Mouse (Mus musculus) heart, adult 2 months (tissue): ENCODE measurements around the gene Tmem132b. TPM values are rescaled to one million over a fixed set of nuclear protein-coding genes. Genes with fewer than 3 reads are reported as not detected.

Experiments
- DNase-seq, 2 experiments: peaks; one replicate each; pipeline ENCODE4 v3.0.0; 2021
- H3K27ac ChIP-seq: fragments of 200-600 bp; 2 replicates; pipeline ENCODE4 v1.8.1; 2022
- H3K27me3 ChIP-seq: fragments of 200-500 bp; 2 replicates; pipeline ENCODE4 v1.6.1; 2012; ENCODE audit warnings: mild to moderate bottlenecking, low read length, inconsistent platforms, mixed read lengths; ENCODE audit not compliant: control insufficient read depth, insufficient read depth
- H3K36me3 ChIP-seq: fragments of 200-500 bp; 2 replicates; pipeline ENCODE4 v1.6.1; 2012; ENCODE audit warnings: low read length, inconsistent platforms; ENCODE audit not compliant: control insufficient read depth, insufficient read depth
- H3K4me1 ChIP-seq: fragments of 200-500 bp; 2 replicates; pipeline ENCODE4 v1.6.1; 2011; ENCODE audit warnings: low read length; ENCODE audit not compliant: control insufficient read depth, insufficient read depth
- H3K4me3 ChIP-seq: fragments of 200-600 bp; 2 replicates; pipeline ENCODE4 v1.8.1; 2022
- H3K79me2 ChIP-seq: fragments of 200-500 bp; replicated peaks from 2 replicates; pipeline ENCODE4 v1.6.1; 2012; ENCODE audit warnings: mild to moderate bottlenecking, inconsistent platforms, low read length, moderate library complexity, mixed read lengths; ENCODE audit not compliant: control insufficient read depth, insufficient read depth
- H3K9ac ChIP-seq: fragments of 200-500 bp; 2 replicates; pipeline ENCODE4 v1.6.1; 2012; ENCODE audit warnings: low read depth, mild to moderate bottlenecking, control low read depth, inconsistent platforms, low read length, mixed read lengths
- CTCF ChIP-seq: fragments of 200-600 bp; IDR thresholded peaks from 2 replicates; pipeline ENCODE4 v1.8.1; 2022; ENCODE audit warnings: antibody characterized with exemption, mild to moderate bottlenecking, moderate library complexity
- EP300 ChIP-seq: fragments of 200-500 bp; IDR thresholded peaks from 2 replicates; pipeline ENCODE4 v1.6.1; 2011; ENCODE audit warnings: low read depth, low read length, control low read depth; ENCODE audit not compliant: insufficient read depth
- POLR2A ChIP-seq: fragments of 200-500 bp; IDR thresholded peaks from 2 replicates; pipeline ENCODE4 v1.6.1; 2011; ENCODE audit warnings: mild to moderate bottlenecking, low read depth, low read length, control low read depth; ENCODE audit not compliant: insufficient read depth
- WGBS: fragments of 180-500 bp; shearing (Covaris S2); methylation state at CpG from one replicate; pipeline ENCODE4 v1.1.7; 2018; 5-methylcytosine and 5-hydroxymethylcytosine counted together
- intact Hi-C: fragments of 180-260 bp; cut with DNase I; formaldehyde crosslinking; loops from one replicate; pipeline ENCODE4 v1.15.1; 2025
- polyA plus RNA-seq: library from polyadenylated mRNA; depleted of rRNA; stranded (reverse); fragments of >200 nt; gene quantifications from 2 replicates; pipeline ENCODE4 v1.2.3, GENCODE M21; 2012
- total RNA-seq, 2 experiments: library from RNA; stranded (reverse); gene quantifications; 2 replicates each; pipeline ENCODE4 v1.2.3; 2021

Tmem132b gene
- total and polyA plus RNA-seq, 3 experiments, result not detected

- no peak overlapping the region for H3K27ac ChIP-seq
- no peak for DNase-seq
- H3K79me2 ChIP-seq, result no peaks in the 10 kb centered on the region
- no peaks in the 10 kb centered on the region for H3K27me3 ChIP-seq
- WGBS, result 42% methylated on average over 18 of the region's 18 CpGs
- H3K4me3 ChIP-seq, result no peak overlapping the region
- intact Hi-C loops, result no loop called here
- H3K36me3 ChIP-seq, result no peaks in the 10 kb centered on the region
- H3K9ac ChIP-seq, result no peak overlapping the region
- no peaks in the 10 kb centered on the region for H3K4me1 ChIP-seq
- TF ChIP-seq EP300 (no peak), POLR2A (no peak), CTCF (no peak)
These were observed 110.1 kb downstream of the Tmem132b start for GRCm38 (mm10) chr5:125641531-125642147.

DNA sequence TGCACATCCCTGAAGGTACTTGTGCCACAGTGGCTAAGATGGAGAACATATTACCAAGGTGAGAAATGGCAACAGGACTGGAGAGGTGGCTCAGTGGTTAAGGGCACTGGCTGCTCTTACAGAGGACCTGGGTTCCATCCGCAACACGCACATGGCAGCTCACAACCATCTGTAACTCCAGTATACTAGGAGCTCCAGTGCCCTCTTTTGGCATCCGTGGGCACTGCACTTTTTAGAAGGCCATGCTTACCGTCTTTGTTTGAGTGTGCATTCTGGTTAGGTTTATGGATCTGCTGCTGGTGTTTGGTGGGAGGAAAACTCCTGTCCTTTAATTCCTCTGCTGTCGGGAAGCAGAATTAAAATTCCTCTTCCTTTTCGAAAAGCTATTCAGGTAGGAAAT, 116.7 kb downstream of the Tmem132b start:
- TF ChIP-seq CTCF, result no peak
- no peak for TF ChIP-seq EP300
- no peak for TF ChIP-seq POLR2A
- H3K36me3 ChIP-seq, result no peaks in the 10 kb centered on the region
- 81% methylated on average over 6 of the region's 6 CpGs for WGBS
- no peak overlapping the region for H3K9ac ChIP-seq
- no peaks in the 10 kb centered on the region for H3K27me3 ChIP-seq
- no peak for DNase-seq
- H3K4me3 ChIP-seq, result no peak overlapping the region
- no peak overlapping the region for H3K27ac ChIP-seq
- no peaks in the 10 kb centered on the region for H3K79me2 ChIP-seq
- H3K4me1 ChIP-seq, result no peaks in the 10 kb centered on the region
- intact Hi-C loops, result no loop called here

DNA sequence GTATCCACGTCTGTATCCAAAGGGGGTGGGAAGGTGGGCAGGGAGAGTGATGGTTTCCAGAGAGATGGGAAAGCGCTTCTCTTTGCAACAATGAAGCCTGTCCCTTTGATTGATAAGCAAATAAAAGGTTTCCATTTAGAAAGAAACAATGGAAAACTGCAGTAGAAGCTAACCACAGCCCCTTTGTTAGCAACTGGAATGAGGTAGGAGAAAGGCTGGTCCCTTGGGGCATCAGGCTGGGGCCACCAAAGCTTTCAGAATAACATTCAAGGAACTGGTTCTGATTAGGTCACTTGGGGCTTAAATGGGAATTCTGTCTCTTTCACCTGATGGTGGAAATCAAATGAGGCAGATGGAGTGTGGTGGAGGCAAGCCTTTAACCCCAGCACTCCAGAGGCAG, 118.4 kb downstream of the Tmem132b start:
- no peaks in the 10 kb centered on the region for H3K4me1 ChIP-seq
- H3K27me3 ChIP-seq, result no peaks in the 10 kb centered on the region
- no peak for DNase-seq
- no peak overlapping the region for H3K9ac ChIP-seq
- 48% methylated on average over 2 of the region's 2 CpGs for WGBS
- H3K79me2 ChIP-seq, result no peaks in the 10 kb centered on the region
- intact Hi-C loops, result no loop called here
- H3K27ac ChIP-seq, result no peak overlapping the region
- TF ChIP-seq POLR2A (no peak), CTCF (no peak), EP300 (no peak)
- no peaks in the 10 kb centered on the region for H3K36me3 ChIP-seq
- H3K4me3 ChIP-seq, result no peak overlapping the region

DNA sequence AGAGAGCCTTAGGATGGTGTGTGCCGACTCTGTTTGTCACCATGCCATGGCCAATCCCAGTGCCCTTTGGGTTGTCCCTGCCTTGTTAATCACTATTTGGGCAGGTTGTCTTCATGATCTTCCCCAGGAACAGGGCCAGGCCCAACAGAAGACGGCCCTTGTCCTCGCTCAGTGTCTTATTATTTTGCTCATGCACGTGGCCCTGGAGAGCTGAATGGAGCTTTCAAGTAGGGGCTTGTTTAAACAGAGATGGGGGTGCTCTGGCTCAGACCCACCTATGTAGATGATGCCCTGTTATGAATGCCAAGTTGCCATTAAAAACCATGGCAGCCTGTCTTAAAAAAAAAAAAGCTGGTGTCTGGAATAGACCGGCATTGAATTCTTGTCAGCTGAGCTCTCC, 126.5 kb downstream of the Tmem132b start:
- intact Hi-C loops, result no loop called here
- H3K79me2 ChIP-seq, result no peaks in the 10 kb centered on the region
- no peak for DNase-seq
- no peaks in the 10 kb centered on the region for H3K27me3 ChIP-seq
- 81% methylated on average over 5 of the region's 5 CpGs for WGBS
- no peak overlapping the region for H3K4me3 ChIP-seq
- no peak overlapping the region for H3K9ac ChIP-seq
- no peaks in the 10 kb centered on the region for H3K36me3 ChIP-seq
- H3K27ac ChIP-seq, result no peak overlapping the region
- no peaks in the 10 kb centered on the region for H3K4me1 ChIP-seq
- no peak for TF ChIP-seq POLR2A
- TF ChIP-seq EP300, result no peak
- TF ChIP-seq CTCF, result no peak

DNA sequence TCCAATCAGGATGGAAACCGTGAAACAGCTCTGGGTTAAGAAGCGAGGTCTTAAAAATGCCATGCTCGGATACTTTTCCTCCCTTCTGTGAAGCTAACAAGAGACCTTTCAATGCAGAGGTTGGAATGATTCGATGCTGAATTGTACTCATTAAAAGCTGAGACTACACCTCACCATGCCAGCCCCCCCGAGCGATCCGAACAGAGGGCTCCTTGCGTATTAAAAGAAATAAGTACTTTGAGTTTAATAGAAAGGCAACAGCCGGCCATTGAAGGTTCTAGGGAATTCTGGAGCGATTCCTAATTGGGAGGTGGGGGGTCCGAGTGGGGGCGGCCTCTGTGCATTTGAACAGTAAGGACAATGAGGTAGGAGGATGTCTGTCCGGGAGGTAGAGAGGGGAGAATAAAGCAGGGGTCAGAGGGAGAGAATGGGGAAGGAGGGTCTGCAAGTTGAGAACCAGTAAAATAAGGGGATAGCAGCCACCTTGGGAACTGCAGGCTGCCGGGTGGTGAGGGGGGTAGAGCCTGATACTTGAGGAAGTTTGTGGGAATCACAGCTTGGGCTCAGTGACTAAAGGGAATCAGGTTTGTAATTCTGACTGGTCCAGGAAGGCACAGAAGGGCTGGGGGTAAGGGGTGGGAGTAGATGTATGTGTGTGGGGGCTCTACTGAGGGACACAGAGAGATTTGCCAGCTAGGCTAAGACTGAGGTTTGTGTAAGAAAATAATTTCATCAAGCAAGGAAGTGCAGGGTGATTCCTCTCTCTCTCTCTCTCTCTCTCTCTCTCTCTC, 127.6 kb downstream of the Tmem132b start:
- intact Hi-C loops, result no loop called here
- Histone ChIP-seq H3K9ac (no peak overlapping the region), H3K27me3 (no peaks in the 10 kb centered on the region), H3K4me1 (no peaks in the 10 kb centered on the region), H3K36me3 (no peaks in the 10 kb centered on the region), H3K27ac (no peak overlapping the region), H3K79me2 (no peaks in the 10 kb centered on the region), H3K4me3 (no peak overlapping the region)
- WGBS, result 65% methylated on average over 14 of the region's 14 CpGs
- TF ChIP-seq CTCF (no peak), EP300 (no peak), POLR2A (no peak)
- no peak for DNase-seq

- intact Hi-C loops, result no loop called here
- DNase-seq, result no peak
- no peaks in the 10 kb centered on the region for H3K79me2 ChIP-seq
- H3K27ac ChIP-seq, result no peak overlapping the region
- WGBS, result 49% methylated on average over 13 of the region's 13 CpGs
- TF ChIP-seq POLR2A, result no peak
- TF ChIP-seq EP300, result no peak
- no peak for TF ChIP-seq CTCF
- H3K4me1 ChIP-seq, result no peaks in the 10 kb centered on the region
- H3K36me3 ChIP-seq, result no peaks in the 10 kb centered on the region
- no peak overlapping the region for H3K9ac ChIP-seq
- no peak overlapping the region for H3K4me3 ChIP-seq
- H3K27me3 ChIP-seq, result no peaks in the 10 kb centered on the region
These were observed 144.0 kb downstream of the Tmem132b start for GRCm38 (mm10) chr5:125675623-125676022.
